Mouse (Mus musculus): ENCODE results near the gene Akr1d1. TPM values are rescaled to one million over a fixed set of nuclear protein-coding genes. Genes with fewer than 3 reads are reported as not detected.

Gene Akr1d1
- polyA plus RNA-seq, 1 experiment from 2014 or later = not detected

DNA sequence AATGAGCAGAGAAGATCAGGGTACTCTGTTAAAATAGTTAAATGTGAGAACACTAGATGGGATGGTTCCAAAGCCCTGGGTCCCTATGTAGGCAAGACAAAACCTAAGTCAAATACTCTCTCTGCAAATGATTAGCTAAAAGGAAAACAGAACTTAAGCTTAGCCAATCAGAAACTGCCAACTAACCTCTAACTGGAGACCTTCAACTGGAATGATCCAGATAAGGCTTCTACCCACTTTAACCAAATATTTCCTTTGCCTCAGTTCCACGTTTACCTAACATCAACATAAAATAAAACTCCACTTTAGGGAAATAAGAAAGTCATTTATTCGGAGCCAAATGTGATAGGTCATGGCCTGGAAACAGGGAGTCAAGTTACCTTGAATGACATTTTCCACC lies 67.1 kb downstream of the Akr1d1 start:
- Histone ChIP-seq H3K4me3 (ENCODE audit: low read depth, low read length) (no peak overlapping the region), H3K9ac (replicated peaks; ENCODE audit: low read length) (no peak overlapping the region), H3K4me2 (ENCODE audit: low read depth, low read length) (no peak overlapping the region), H3K27me3 (ENCODE audit: control insufficient read depth, insufficient read depth, low read length) (no peaks in the 10 kb centered on the region), H3K9me3 (replicated peaks; ENCODE audit: control insufficient read depth, low read length) (no peaks in the 10 kb centered on the region), H3K4me1 (ENCODE audit: control insufficient read depth, insufficient read depth, low read length) (no peaks in the 10 kb centered on the region), H3K27ac (replicated peaks; ENCODE audit: low read depth, low read length) (no peak overlapping the region), H3K36me3 (replicated peaks; ENCODE audit: control insufficient read depth, insufficient read depth, low read depth, low read length) (no peaks in the 10 kb centered on the region)
- 36% methylated on average over 2 of the region's 2 CpGs for WGBS
- ATAC-seq (replicated peaks; ENCODE audit: insufficient number of reproducible peaks, low FRiP score, low TSS enrichment, low read depth) (no peak), DNase-seq (ENCODE audit: low spot score) (no peak)

DNA sequence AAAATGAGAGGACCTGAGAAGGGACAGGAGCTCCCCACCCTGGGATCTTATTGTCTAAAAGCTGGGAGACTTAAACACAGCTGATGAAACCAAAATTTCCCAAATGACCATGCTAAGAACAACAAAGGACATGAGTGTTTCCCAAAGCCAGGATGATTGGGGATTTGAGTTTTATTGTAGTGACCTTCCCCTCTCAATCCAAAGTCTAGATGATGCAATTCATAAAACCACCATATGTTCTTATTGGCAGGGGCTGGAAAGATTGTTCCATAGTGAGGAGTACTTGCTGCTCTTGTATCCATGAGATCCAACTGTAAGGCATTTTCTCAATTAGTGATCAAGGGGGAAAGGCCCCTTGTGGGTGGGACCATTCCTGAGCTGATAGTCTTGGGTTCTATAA lies 68.1 kb downstream of the Akr1d1 start:
- Histone ChIP-seq H3K9ac (replicated peaks; ENCODE audit: low read length) (no peak overlapping the region), H3K4me2 (ENCODE audit: low read depth, low read length) (no peak overlapping the region), H3K27me3 (ENCODE audit: control insufficient read depth, insufficient read depth, low read length) (no peaks in the 10 kb centered on the region), H3K36me3 (replicated peaks; ENCODE audit: control insufficient read depth, insufficient read depth, low read depth, low read length) (no peaks in the 10 kb centered on the region), H3K4me1 (ENCODE audit: control insufficient read depth, insufficient read depth, low read length) (no peaks in the 10 kb centered on the region), H3K27ac (replicated peaks; ENCODE audit: low read depth, low read length) (no peak overlapping the region), H3K4me3 (ENCODE audit: low read depth, low read length) (no peak overlapping the region), H3K9me3 (replicated peaks; ENCODE audit: control insufficient read depth, low read length) (no peaks in the 10 kb centered on the region)
- ATAC-seq (replicated peaks; ENCODE audit: insufficient number of reproducible peaks, low FRiP score, low TSS enrichment, low read depth) (no peak), DNase-seq (ENCODE audit: low spot score) (no peak)

DNA sequence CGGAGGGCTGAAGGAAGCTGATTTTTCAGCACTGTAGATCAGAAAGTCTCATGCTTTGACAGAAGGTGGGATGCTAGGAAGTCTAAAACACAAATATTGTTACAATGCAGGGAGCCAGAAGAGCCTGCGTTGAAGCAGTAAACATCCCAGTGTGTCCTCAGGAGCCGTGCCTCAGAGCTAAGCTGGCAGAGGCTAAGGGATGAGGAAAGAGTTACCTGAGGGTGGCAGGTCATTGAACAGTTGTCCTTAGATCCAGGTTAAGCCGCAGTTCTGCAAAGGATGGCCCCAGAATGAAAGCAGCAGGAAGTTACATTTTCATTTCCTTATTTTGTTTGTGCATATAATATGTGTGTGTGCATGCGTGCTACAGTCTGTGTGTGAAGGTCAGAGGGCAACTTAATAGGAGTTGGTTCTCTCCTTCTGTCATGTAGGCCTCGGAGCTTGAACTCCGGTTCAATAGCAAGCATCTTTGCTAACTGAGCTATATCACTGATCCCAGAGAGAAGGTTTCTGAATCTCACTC lies 71.1 kb downstream of the Akr1d1 start:
- Histone ChIP-seq H3K27ac (replicated peaks; ENCODE audit: low read depth, low read length) (no peak overlapping the region), H3K9me3 (replicated peaks; ENCODE audit: control insufficient read depth, low read length) (no peaks in the 10 kb centered on the region), H3K9ac (replicated peaks; ENCODE audit: low read length) (no peak overlapping the region), H3K27me3 (ENCODE audit: control insufficient read depth, insufficient read depth, low read length) (no peaks in the 10 kb centered on the region), H3K4me2 (ENCODE audit: low read depth, low read length) (no peak overlapping the region), H3K36me3 (replicated peaks; ENCODE audit: control insufficient read depth, insufficient read depth, low read depth, low read length) (no peaks in the 10 kb centered on the region), H3K4me1 (ENCODE audit: control insufficient read depth, insufficient read depth, low read length) (no peaks in the 10 kb centered on the region), H3K4me3 (ENCODE audit: low read depth, low read length) (no peak overlapping the region)
- no peak for ATAC-seq (replicated peaks; ENCODE audit: insufficient number of reproducible peaks, low FRiP score, low TSS enrichment, low read depth)
- 77% methylated on average over 7 of the region's 7 CpGs for WGBS
- no peak for DNase-seq (ENCODE audit: low spot score)

- no peak for ATAC-seq (replicated peaks; ENCODE audit: insufficient number of reproducible peaks, low FRiP score, low TSS enrichment, low read depth)
- WGBS = 47% methylated on average over 9 of the region's 9 CpGs
- Histone ChIP-seq H3K9me3 (replicated peaks; ENCODE audit: control insufficient read depth, low read length) (no peaks in the 10 kb centered on the region), H3K9ac (replicated peaks; ENCODE audit: low read length) (no peak overlapping the region), H3K4me2 (ENCODE audit: low read depth, low read length) (no peak overlapping the region), H3K4me3 (ENCODE audit: low read depth, low read length) (no peak overlapping the region), H3K4me1 (ENCODE audit: control insufficient read depth, insufficient read depth, low read length) (no peaks in the 10 kb centered on the region), H3K27ac (replicated peaks; ENCODE audit: low read depth, low read length) (no peak overlapping the region), H3K36me3 (replicated peaks; ENCODE audit: control insufficient read depth, insufficient read depth, low read depth, low read length) (no peaks in the 10 kb centered on the region), H3K27me3 (ENCODE audit: control insufficient read depth, insufficient read depth, low read length) (no peaks in the 10 kb centered on the region)
- DNase-seq (ENCODE audit: low spot score) = peak; percentile 31
Observed at GRCm38 (mm10) chr6:37602857-37603765, 73.1 kb downstream of the Akr1d1 start.

- Histone ChIP-seq H3K36me3 (replicated peaks; ENCODE audit: control insufficient read depth, insufficient read depth, low read depth, low read length) (no peaks in the 10 kb centered on the region), H3K9ac (replicated peaks; ENCODE audit: low read length) (no peak overlapping the region), H3K4me1 (ENCODE audit: control insufficient read depth, insufficient read depth, low read length) (no peaks in the 10 kb centered on the region), H3K4me2 (ENCODE audit: low read depth, low read length) (no peak overlapping the region), H3K27me3 (ENCODE audit: control insufficient read depth, insufficient read depth, low read length) (no peaks in the 10 kb centered on the region), H3K27ac (replicated peaks; ENCODE audit: low read depth, low read length) (no peak overlapping the region), H3K4me3 (ENCODE audit: low read depth, low read length) (no peak overlapping the region), H3K9me3 (replicated peaks; ENCODE audit: control insufficient read depth, low read length) (no peaks in the 10 kb centered on the region)
- 82% methylated on average over 4 of the region's 4 CpGs for WGBS
- ATAC-seq (replicated peaks; ENCODE audit: insufficient number of reproducible peaks, low FRiP score, low TSS enrichment, low read depth) (no peak), DNase-seq (ENCODE audit: low spot score) (no peak)
Observed at GRCm38 (mm10) chr6:37604178-37604883, 74.4 kb downstream of the Akr1d1 start.

DNA sequence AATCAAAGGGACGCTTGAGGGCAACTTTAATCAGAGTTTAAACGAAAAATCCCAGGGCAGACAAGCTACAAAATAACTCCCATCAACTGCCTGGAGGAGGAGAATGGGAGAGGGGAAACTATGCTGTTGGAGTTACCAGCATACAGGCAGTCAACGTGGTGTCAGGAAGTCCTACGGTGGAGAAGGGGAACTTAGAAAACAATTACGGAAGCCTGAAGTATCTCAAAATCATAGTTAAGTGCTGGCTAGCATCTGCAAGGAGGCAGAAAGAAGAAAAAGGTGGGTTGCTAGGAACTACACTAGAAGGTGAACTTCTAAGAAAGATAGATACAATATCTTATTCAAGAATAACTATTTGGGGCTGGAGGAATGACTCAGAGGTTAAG lies 74.9 kb downstream of the Akr1d1 start:
- H3K9ac ChIP-seq (replicated peaks; ENCODE audit: low read length) = no peak overlapping the region
- DNase-seq (ENCODE audit: low spot score) = no peak
- ATAC-seq (replicated peaks; ENCODE audit: insufficient number of reproducible peaks, low FRiP score, low TSS enrichment, low read depth) = no peak
- H3K4me2 ChIP-seq (ENCODE audit: low read depth, low read length) = no peak overlapping the region
- H3K9me3 ChIP-seq (replicated peaks; ENCODE audit: control insufficient read depth, low read length) = no peaks in the 10 kb centered on the region
- H3K27me3 ChIP-seq (ENCODE audit: control insufficient read depth, insufficient read depth, low read length) = no peaks in the 10 kb centered on the region
- no peaks in the 10 kb centered on the region for H3K36me3 ChIP-seq (replicated peaks; ENCODE audit: control insufficient read depth, insufficient read depth, low read depth, low read length)
- H3K4me3 ChIP-seq (ENCODE audit: low read depth, low read length) = no peak overlapping the region
- no peak overlapping the region for H3K27ac ChIP-seq (replicated peaks; ENCODE audit: low read depth, low read length)
- WGBS = 68% methylated on average over 5 of the region's 5 CpGs
- no peaks in the 10 kb centered on the region for H3K4me1 ChIP-seq (ENCODE audit: control insufficient read depth, insufficient read depth, low read length)

DNA sequence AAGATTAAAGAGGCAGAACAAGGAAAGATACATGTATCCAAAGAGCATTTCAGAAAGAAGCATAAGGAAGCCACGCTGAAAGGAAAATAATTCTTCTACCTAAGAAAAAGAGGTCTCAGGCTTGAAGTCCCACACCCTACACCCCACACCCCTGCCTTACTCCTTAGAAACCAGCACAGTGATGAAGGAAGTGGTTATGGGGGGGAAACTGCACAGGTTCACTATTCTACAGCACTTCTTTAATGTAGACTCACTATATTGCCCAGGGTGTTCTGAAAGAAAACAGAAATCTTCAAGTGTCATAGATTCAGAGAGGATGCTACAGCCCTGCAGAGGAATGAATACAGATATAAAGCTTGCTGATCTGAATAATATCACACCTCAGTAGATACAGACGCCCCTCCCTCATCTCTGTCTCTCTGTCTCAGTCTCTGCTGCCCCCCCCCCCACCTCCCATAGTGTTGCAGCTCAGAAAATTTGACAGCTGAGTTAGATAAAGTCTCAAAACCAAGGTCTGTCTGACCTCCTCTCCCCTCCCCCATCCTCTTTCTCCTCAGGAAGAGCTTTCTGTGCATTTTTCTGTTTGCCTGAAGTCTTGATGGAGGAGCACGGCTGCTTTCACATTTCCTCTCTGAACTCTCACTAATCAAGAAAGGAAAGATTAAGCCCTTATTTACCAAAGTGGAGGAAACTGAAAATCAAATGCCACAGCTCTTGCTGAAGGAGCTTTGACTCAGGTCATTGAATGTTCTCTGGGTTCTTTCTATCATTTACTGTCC lies 77.7 kb downstream of the Akr1d1 start:
- Histone ChIP-seq H3K36me3 (replicated peaks; ENCODE audit: control insufficient read depth, insufficient read depth, low read depth, low read length) (no peaks in the 10 kb centered on the region), H3K27ac (replicated peaks; ENCODE audit: low read depth, low read length) (no peak overlapping the region), H3K4me1 (ENCODE audit: control insufficient read depth, insufficient read depth, low read length) (no peaks in the 10 kb centered on the region), H3K9me3 (replicated peaks; ENCODE audit: control insufficient read depth, low read length) (no peaks in the 10 kb centered on the region), H3K4me2 (ENCODE audit: low read depth, low read length) (no peak overlapping the region), H3K4me3 (ENCODE audit: low read depth, low read length) (no peak overlapping the region), H3K9ac (replicated peaks; ENCODE audit: low read length) (no peak overlapping the region), H3K27me3 (ENCODE audit: control insufficient read depth, insufficient read depth, low read length) (no peaks in the 10 kb centered on the region)
- WGBS = 62% methylated on average over 3 of the region's 3 CpGs
- DNase-seq (ENCODE audit: low spot score) = no peak
- ATAC-seq (replicated peaks; ENCODE audit: insufficient number of reproducible peaks, low FRiP score, low TSS enrichment, low read depth) = no peak
